Comparison of ENCODE assay signal across 8 mouse cellular contexts in genomic region chr12:110706337-110707231, GRCm38 (mm10). TPM values are rescaled to one million over a fixed set of nuclear protein-coding genes. Genes with fewer than 3 reads are reported as not detected.
DNase-seq lines count a peak whose midpoint lies in the region; ATAC-seq and TF ChIP-seq lines count a peak whose summit lies in the region.

No protein-coding gene starts in this region.

- ATAC-seq in frontal cortex, adult (ENCODE audit: low TSS enrichment) = peak; percentile 38; the same call in 1 of the 2 replicates
- peak; percentile 65 for ATAC-seq in forebrain, postnatal 0 days
- ATAC-seq in hindbrain, embryonic 12.5 days (ENCODE audit: low FRiP score) = peak; percentile 72
- peak; percentile 59; the same call in 1 of the 2 replicates for ATAC-seq in limb, embryonic 14.5 days (ENCODE audit: low FRiP score, low read depth)
- ATAC-seq in midbrain, embryonic 13.5 days = peak; percentile 79

- H3K27me3 ChIP-seq in forebrain, postnatal 0 days (ENCODE audit: insufficient read depth, low read length) = no peaks in the 10 kb centered on the region
- no peaks in the 10 kb centered on the region; the same call in 1 of the 2 replicates for H3K27me3 ChIP-seq in hindbrain, embryonic 12.5 days
- no peaks in the 10 kb centered on the region for H3K27me3 ChIP-seq in limb, embryonic 14.5 days (ENCODE audit: control insufficient read depth, insufficient read depth, low read length)
- no peaks in the 10 kb centered on the region for H3K27me3 ChIP-seq in midbrain, embryonic 13.5 days

- 1% methylated on average over 27 of the region's 27 CpGs for WGBS in forebrain, postnatal 0 days
- under 1% methylated on average over 27 of the region's 27 CpGs for WGBS in hindbrain, embryonic 12.5 days
- 2% methylated on average over 27 of the region's 27 CpGs for WGBS in limb, embryonic 14.5 days
- under 1% methylated on average over 27 of the region's 27 CpGs for WGBS in midbrain, embryonic 13.5 days

- peaks cover 4% of the 10 kb centered on the region; the same call in 1 of the 2 replicates for H3K4me1 ChIP-seq in forebrain, postnatal 0 days (ENCODE audit: insufficient read depth)
- H3K4me1 ChIP-seq in hindbrain, embryonic 12.5 days = peaks cover 11% of the 10 kb centered on the region
- H3K4me1 ChIP-seq in limb, embryonic 14.5 days (ENCODE audit: control insufficient read depth, insufficient read depth, low read length) = no peaks in the 10 kb centered on the region
- peaks cover 18% of the 10 kb centered on the region for H3K4me1 ChIP-seq in midbrain, embryonic 13.5 days (replicated peaks)

- H3K27ac ChIP-seq in forebrain, postnatal 0 days (ENCODE audit: low read depth, low read length) = no peak overlapping the region
- H3K27ac ChIP-seq in hindbrain, embryonic 12.5 days = peak overlapping the region; percentile 71
- H3K27ac ChIP-seq in limb, embryonic 14.5 days (replicated peaks; ENCODE audit: low read depth, low read length) = no peak overlapping the region
- peak overlapping the region; percentile 76 for H3K27ac ChIP-seq in midbrain, embryonic 13.5 days

- no peak; the same call in 1 of the 2 replicates for TF ChIP-seq CTCF in forebrain, postnatal 0 days (IDR thresholded peaks at IDR 0.05; ENCODE audit: low read depth)

- peak overlapping the region; percentile 23 for H3K4me3 ChIP-seq in forebrain, postnatal 0 days (ENCODE audit: low read depth, low read length)
- peak overlapping the region; percentile 35 for H3K4me3 ChIP-seq in hindbrain, embryonic 12.5 days
- peak overlapping the region; percentile 26 for H3K4me3 ChIP-seq in limb, embryonic 14.5 days (replicated peaks; ENCODE audit: low read length)
- peak overlapping the region; percentile 38 for H3K4me3 ChIP-seq in midbrain, embryonic 13.5 days (replicated peaks)

- H3K4me2 ChIP-seq in forebrain, postnatal 0 days (ENCODE audit: low read depth) = peak overlapping the region; percentile 56
- H3K4me2 ChIP-seq in hindbrain, embryonic 12.5 days (replicated peaks) = peak overlapping the region; percentile 56
- peak overlapping the region; percentile 48 for H3K4me2 ChIP-seq in limb, embryonic 14.5 days (replicated peaks; ENCODE audit: low read depth, low read length, severe bottlenecking)
- H3K4me2 ChIP-seq in midbrain, embryonic 13.5 days (replicated peaks) = peak overlapping the region; percentile 61

- no peaks in the 10 kb centered on the region for H3K9me3 ChIP-seq in forebrain, postnatal 0 days (ENCODE audit: low read length)
- no peaks in the 10 kb centered on the region for H3K9me3 ChIP-seq in hindbrain, embryonic 12.5 days (replicated peaks)
- H3K9me3 ChIP-seq in limb, embryonic 14.5 days (ENCODE audit: control insufficient read depth, low read length) = no peaks in the 10 kb centered on the region
- H3K9me3 ChIP-seq in midbrain, embryonic 13.5 days = no peaks in the 10 kb centered on the region

- peak overlapping the region; percentile 23; the same call in 1 of the 2 replicates for H3K9ac ChIP-seq in forebrain, postnatal 0 days
- H3K9ac ChIP-seq in hindbrain, embryonic 12.5 days = peak overlapping the region; percentile 44
- H3K9ac ChIP-seq in limb, embryonic 14.5 days (ENCODE audit: low read depth, low read length, severe bottlenecking) = peak overlapping the region; percentile 9
- peak overlapping the region; percentile 24; the same call in 1 of the 2 replicates for H3K9ac ChIP-seq in midbrain, embryonic 13.5 days (replicated peaks)

- TF ChIP-seq POLR2A in limb, embryonic 14.5 days (IDR thresholded peaks at IDR 0.05; ENCODE audit: borderline replicate concordance, extremely low read depth, insufficient read depth, insufficient read length) = no peak

- H3K36me3 ChIP-seq in forebrain, postnatal 0 days (ENCODE audit: insufficient read depth) = no peaks in the 10 kb centered on the region
- H3K36me3 ChIP-seq in hindbrain, embryonic 12.5 days = no peaks in the 10 kb centered on the region
- H3K36me3 ChIP-seq in limb, embryonic 14.5 days (ENCODE audit: control insufficient read depth, insufficient read depth, low read length) = no peaks in the 10 kb centered on the region
- no peaks in the 10 kb centered on the region for H3K36me3 ChIP-seq in midbrain, embryonic 13.5 days

- DNase-seq in frontal cortex, postnatal 10 days (ENCODE audit: low spot score in 2 of 2) = no peak
- DNase-seq in brain, adult 2 months (ENCODE audit: low read depth, low spot score) = peak; percentile 75
- peak; percentile 52 for DNase-seq in forebrain, postnatal 0 days
- peak; percentile 18 for DNase-seq in limb, embryonic 14.5 days (ENCODE audit: low spot score)
- peak; percentile 28 for DNase-seq in telencephalon, adult 2 months (ENCODE audit: low read depth, low spot score)

RNA-seq across cellular contexts. Expression of gene Hsp90aa1, which starts 4.1 kb away (rescaled TPM):
- 703 and 720 TPM in 2 replicates for total RNA-seq in forebrain, postnatal 0 days (2014; rRNA removed)
- polyA plus RNA-seq in forebrain, postnatal 0 days (2015; fragmentation: Nextera tagmentation; extraction: Ambion mirVana) = 1,123 and 1,324 TPM in 2 replicates
- polyA plus RNA-seq in hindbrain, embryonic 12.5 days (2016; fragmentation: Nextera tagmentation; extraction: Ambion mirVana) = 1,025 and 1,103 TPM in 2 replicates
- polyA plus RNA-seq in limb, embryonic 14.5 days (2012; rRNA removed) = 164 and 169 TPM in 2 replicates
- polyA plus RNA-seq in limb, embryonic 14.5 days (2014; fragmentation: Nextera tagmentation; extraction: Ambion mirVana) = 633 and 664 TPM in 2 replicates
- polyA plus RNA-seq in midbrain, embryonic 13.5 days (2015; fragmentation: Nextera tagmentation; extraction: Ambion mirVana) = 1,494 and 1,520 TPM in 2 replicates

RNA-seq across cellular contexts. Expression of gene 1700001K19Rik, which starts 24.2 kb away (rescaled TPM):
- total RNA-seq in forebrain, postnatal 0 days (2014; rRNA removed) = not detected in 2 replicates
- not detected in 2 replicates for polyA plus RNA-seq in forebrain, postnatal 0 days (2015; fragmentation: Nextera tagmentation; extraction: Ambion mirVana)
- not detected in 2 replicates for polyA plus RNA-seq in hindbrain, embryonic 12.5 days (2016; fragmentation: Nextera tagmentation; extraction: Ambion mirVana)
- not detected in 2 replicates for polyA plus RNA-seq in limb, embryonic 14.5 days (2012; rRNA removed)
- polyA plus RNA-seq in limb, embryonic 14.5 days (2014; fragmentation: Nextera tagmentation; extraction: Ambion mirVana) = 0.19 and 0.50 TPM in 2 replicates
- polyA plus RNA-seq in midbrain, embryonic 13.5 days (2015; fragmentation: Nextera tagmentation; extraction: Ambion mirVana) = 0.28 and 0.39 TPM in 2 replicates

RNA-seq across cellular contexts. Expression of gene Wdr20, which starts 31.2 kb away (rescaled TPM):
- total RNA-seq in forebrain, postnatal 0 days (2014; rRNA removed) = 33.3 and 40.3 TPM in 2 replicates
- polyA plus RNA-seq in forebrain, postnatal 0 days (2015; fragmentation: Nextera tagmentation; extraction: Ambion mirVana) = 12.3 and 17.0 TPM in 2 replicates
- polyA plus RNA-seq in hindbrain, embryonic 12.5 days (2016; fragmentation: Nextera tagmentation; extraction: Ambion mirVana) = 31.3 and 32.9 TPM in 2 replicates
- 27.9 and 30.9 TPM in 2 replicates for polyA plus RNA-seq in limb, embryonic 14.5 days (2012; rRNA removed)
- 20.4 and 25.9 TPM in 2 replicates for polyA plus RNA-seq in limb, embryonic 14.5 days (2014; fragmentation: Nextera tagmentation; extraction: Ambion mirVana)
- polyA plus RNA-seq in midbrain, embryonic 13.5 days (2015; fragmentation: Nextera tagmentation; extraction: Ambion mirVana) = 28.3 and 29.9 TPM in 2 replicates

Comparison
In these comparisons a context has a peak if more than half of its experiments do, and no peak if none do; other contexts are left out.
1. DNase-seq: peak in brain, adult 2 months (single experiment), forebrain, postnatal 0 days (single experiment), limb, embryonic 14.5 days (single experiment) and telencephalon, adult 2 months (single experiment); none in frontal cortex, postnatal 10 days (0 of 2).
2. H3K27ac ChIP-seq: peak in hindbrain, embryonic 12.5 days (single experiment) and midbrain, embryonic 13.5 days (single experiment); none in forebrain, postnatal 0 days (single experiment) and limb, embryonic 14.5 days (single experiment).
3. Peak in every context shown above with its lines, with median percentiles within 50 percentile points of each other: ATAC-seq, H3K4me2 ChIP-seq, H3K4me3 ChIP-seq and H3K9ac ChIP-seq.